Mouse (Mus musculus) common myeloid progenitor, adult 5-6 weeks (primary cell): ENCODE data around the gene Nck1. TPM values are rescaled to one million over a fixed set of nuclear protein-coding genes. Genes with fewer than 3 reads are reported as not detected.

ENCODE experiments used
- ATAC-seq: replicated peaks from 2 replicates; pipeline ENCODE4 v1.8.0; 2016; ENCODE audit warnings: low read depth, mild to moderate bottlenecking, moderate TSS enrichment, inconsistent platforms; ENCODE audit not compliant: poor library complexity, severe bottlenecking
- total RNA-seq: library from RNA; stranded (forward); fragments of 200-1000, 187-1606 nt; gene quantifications from 2 replicates; pipeline ENCODE4 v1.2.3, GENCODE M21; 2017

The Nck1 gene
- total RNA-seq, 1 experiment from 2014 or later = 39.1 TPM

GRCm38 (mm10) chr9:100544948-100545714 lies 803 bp downstream of the Nck1 start:
- peak; percentile 23 for ATAC-seq

- ATAC-seq = no peak
These were observed 10.2 kb downstream of the Nck1 start for GRCm38 (mm10) chr9:100535618-100536262.

DNA sequence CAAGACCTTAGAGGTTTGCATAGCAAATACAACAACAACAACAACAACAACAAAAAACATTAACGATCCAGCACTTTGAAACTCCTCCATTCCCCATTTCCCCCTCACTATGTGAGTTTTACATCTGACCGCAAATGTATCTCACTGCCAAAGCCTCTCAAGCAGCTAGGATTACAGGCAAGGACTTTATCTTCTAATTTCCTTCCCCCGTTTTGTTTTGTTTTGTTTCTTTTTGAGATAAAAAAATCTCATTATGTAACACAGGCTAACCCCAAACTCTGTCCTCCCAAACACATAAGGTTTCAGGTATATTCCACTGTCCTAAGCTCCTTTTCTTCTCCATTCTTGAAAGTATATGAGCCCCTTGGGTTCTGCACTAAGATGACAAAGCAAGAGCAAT lies 11.2 kb downstream of the Nck1 start:
- ATAC-seq = no peak

GRCm38 (mm10) chr9:100532847-100533505 lies 13.0 kb downstream of the Nck1 start:
- peak; percentile 53 for ATAC-seq

DNA sequence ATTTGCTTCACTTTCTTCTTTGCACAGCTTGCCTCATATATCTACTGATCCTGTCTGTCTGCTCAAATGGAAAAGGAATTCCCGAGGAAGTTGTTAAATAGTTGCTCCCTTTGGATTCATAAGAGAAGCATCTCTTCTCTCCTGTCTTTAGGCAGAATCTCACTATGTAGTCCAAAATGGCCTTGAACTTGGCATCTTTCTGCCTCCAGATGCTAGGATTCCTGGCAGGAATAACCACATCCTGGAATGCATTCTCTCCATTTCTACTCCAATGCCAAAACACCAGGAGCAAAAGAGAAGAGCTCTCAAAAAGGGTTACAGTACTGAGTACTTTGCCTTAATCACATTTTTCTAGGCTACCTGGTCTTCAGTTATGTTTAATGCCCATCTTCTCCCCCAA lies 14.6 kb downstream of the Nck1 start:
- no peak for ATAC-seq

GRCm38 (mm10) chr9:100525225-100525624 lies 20.7 kb downstream of the Nck1 start:
- no peak for ATAC-seq

DNA sequence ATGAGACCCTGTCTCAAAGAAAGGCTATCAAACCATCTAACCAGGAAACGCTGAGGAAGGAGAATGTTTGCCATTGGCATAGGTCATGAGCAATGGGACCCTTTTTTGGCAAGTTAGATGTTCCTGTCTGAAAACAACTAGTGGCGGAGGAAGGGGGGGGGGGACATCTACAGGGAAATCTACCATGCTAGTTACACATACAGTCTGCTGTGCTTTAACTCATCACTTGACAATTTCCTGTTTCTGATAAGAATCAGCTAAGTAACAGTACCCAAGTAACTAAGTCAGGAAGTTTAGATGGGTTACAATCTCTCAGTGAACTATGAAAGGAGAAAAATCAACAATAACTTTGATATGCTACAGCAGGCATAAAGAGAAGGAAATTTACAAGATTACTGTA lies 23.9 kb downstream of the Nck1 start:
- ATAC-seq = 0 out of 2 replicates have a peak, but pooled peaks have one; percentile 28

DNA sequence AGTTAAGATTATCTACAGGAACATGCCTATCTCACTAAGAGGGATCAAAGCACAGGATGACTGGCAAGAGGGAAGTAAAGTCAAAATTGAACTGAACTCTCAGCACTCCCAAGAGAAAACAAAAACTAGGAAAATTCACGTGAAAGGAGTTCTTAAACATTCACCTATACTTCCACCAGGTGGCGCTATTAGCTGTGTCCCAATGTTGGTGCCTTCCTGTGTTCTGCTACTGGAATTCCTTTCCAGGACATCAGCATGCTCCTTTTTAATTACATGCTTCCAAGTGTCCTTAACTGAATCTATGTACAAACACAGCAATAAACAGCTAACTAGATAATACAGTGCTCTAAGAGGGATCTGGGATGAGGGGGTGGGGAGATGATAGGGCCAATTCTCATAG lies 25.3 kb downstream of the Nck1 start:
- peak; percentile 54 for ATAC-seq

- ATAC-seq = no peak
These were observed 25.9 kb downstream of the Nck1 start for GRCm38 (mm10) chr9:100520012-100520411.

DNA sequence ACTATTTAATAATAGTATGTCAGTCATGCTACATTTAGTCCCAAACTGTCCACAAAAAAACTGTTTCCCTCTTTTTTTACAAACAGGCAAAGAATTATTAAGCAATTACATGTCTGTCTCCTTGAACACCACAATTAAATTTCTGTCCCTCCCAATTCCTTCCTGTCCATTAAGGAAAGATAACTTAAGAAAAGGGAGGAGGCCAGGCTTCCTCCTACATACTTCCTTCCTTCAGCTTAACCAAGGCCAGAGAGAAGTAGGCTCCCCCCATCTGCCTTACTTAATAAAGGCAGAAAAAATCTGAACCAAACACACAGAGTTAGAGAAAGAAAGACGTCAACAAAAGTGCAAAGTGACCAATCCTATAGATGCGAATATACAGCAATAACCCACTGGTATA lies 38.4 kb downstream of the Nck1 start:
- 0 out of 2 replicates have a peak, but pooled peaks have one; percentile 45 for ATAC-seq

GRCm38 (mm10) chr9:100506652-100507051 lies 39.3 kb downstream of the Nck1 start:
- no peak for ATAC-seq

DNA sequence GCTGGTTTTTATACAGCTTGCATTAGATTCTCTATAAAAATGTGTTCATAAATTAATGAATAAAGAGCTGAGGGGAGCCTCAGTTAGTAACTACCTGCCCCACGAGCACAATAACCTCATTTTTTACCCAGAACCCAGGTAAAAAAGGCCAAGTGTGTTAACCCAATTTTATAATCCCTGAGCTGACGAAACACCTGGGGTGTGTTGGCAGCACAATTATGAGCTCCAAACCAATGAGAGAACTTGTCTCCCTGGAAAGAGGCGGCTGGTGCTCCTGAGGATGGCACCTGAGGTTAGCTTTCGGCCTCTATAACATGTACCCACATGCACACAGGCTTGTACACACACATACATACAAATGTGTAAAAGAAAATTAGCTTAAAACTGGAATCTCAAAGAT lies 40.4 kb downstream of the Nck1 start:
- no peak for ATAC-seq

- ATAC-seq = no peak
These were observed 52.2 kb downstream of the Nck1 start for GRCm38 (mm10) chr9:100493611-100494261.

GRCm38 (mm10) chr9:100491424-100491823 lies 54.5 kb downstream of the Nck1 start:
- no peak for ATAC-seq

- no peak for ATAC-seq
These were observed 57.0 kb downstream of the Nck1 start for GRCm38 (mm10) chr9:100488969-100489368.

DNA sequence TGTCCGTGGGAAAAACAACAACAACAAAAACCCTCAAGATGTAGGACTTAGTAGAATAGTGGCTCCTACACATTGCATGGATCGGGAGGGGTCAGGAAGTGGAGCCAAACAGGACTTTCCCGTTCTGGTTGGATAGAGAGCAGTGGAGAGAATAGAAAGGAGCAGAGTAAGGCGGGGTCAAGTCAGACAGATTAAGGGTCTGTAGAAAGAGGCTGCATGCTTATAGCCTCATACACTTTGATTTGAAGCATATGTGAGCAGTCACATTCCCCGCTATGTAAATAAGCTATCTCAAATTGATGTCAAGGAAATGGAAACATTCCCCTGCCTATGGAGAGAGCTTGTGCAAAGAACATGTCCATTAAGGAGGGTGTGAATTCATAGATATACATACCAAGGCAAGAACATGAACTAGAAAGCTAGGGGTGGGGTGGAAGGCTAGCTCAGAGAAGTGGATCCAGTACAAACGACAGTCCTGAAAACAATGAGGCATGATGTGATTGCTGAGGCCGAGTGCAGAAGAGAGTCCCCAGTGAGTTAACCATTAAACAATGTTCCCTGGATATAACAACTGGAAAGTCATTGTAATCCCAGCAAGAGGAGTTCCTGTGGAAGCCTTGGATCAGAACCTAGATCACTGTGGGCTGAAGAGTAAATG lies 57.7 kb downstream of the Nck1 start:
- ATAC-seq = no peak

DNA sequence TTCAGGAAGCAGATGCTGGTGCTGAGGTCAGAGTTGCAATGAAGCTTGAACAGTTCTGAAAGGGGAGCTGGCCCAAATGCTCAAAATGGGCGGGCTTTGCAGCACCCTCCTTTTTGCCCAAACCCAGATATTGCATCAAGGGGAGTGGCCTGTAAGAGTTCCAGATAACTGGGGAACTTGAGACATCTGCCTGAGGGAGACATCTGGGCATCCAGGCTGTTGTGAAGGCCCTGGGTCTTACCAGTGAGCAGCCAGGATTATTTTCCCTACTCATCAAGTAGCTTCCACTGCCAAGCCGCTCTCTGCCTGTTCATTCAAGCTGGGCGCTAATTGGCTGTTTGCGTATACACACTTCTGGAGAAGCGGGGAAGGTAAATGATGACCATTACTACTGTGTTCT lies 59.5 kb downstream of the Nck1 start, which contains the start of gene Il20rb:
TSS of gene Il20rb (minus strand) at position 358 of the 400 bp plus-strand sequence.
- no peak for ATAC-seq

GRCm38 (mm10) chr9:100483318-100483717 lies 62.6 kb downstream of the Nck1 start:
- no peak for ATAC-seq

DNA sequence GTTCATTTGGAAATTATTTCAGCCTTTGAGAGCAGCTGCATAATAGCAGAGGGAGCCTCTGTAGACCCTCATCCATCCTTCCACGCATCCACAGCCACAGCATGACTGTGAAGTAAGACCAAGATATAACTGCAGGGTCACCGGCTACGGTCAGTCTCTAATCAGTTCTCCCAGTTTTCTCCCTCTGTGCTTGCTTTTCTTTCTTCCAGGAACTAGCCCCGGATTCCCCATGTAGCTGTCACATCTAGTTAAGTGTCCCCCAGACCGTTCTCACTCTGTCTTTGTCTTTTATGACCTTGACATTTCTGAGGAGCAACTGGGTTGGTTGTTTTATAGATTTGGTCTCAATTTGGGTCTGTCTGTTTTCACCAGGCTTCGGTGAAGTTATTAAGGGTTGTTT lies 64.3 kb downstream of the Nck1 start:
- no peak for ATAC-seq

DNA sequence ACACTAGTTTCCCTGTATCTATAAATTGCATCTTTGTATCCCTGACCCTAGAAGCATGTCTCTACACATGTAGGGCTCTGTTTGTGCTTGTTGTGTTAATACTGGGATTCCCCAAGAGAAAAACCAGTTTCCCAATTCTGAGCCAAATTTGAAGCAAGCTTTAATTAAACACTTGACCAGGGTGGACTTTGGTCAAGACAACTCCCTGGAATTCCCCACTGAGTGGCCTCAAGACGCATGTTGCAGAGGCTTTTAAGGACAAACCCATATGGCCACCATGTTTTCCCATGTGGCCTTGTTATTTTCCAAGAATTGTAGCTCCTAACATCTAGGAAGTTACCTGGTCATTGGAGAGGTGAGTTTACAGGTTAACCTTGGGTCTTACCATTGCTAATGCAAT lies 71.9 kb downstream of the Nck1 start:
- ATAC-seq = no peak
